Mouse (Mus musculus) small intestine, adult 2 months (tissue): ENCODE measurements around the gene Klb. TPM values are rescaled to one million over a fixed set of nuclear protein-coding genes. Genes with fewer than 3 reads are reported as not detected.

ENCODE experiments used
- H3K27ac ChIP-seq: fragments of 200-500 bp; 2 replicates; pipeline ENCODE4 v1.5.1; 2012; ENCODE audit warnings: low read depth, low read length, control low read depth, inconsistent platforms; ENCODE audit not compliant: insufficient read depth
- H3K27me3 ChIP-seq: fragments of 200-500 bp; 2 replicates; pipeline ENCODE4 v1.6.1; 2012; ENCODE audit warnings: mild to moderate bottlenecking, moderate library complexity, low read length, inconsistent platforms; ENCODE audit not compliant: control insufficient read depth, insufficient read depth
- H3K36me3 ChIP-seq: fragments of 200-500 bp; 2 replicates; pipeline ENCODE4 v1.6.1; 2012; ENCODE audit warnings: mild to moderate bottlenecking, low read length, control low read depth, inconsistent platforms; ENCODE audit not compliant: control insufficient read depth, insufficient read depth
- H3K4me1 ChIP-seq: fragments of 200-500 bp; 2 replicates; pipeline ENCODE4 v1.6.1; 2012; ENCODE audit warnings: low read length, inconsistent platforms, mixed read lengths; ENCODE audit not compliant: control insufficient read depth, insufficient read depth, insufficient read length
- H3K4me3 ChIP-seq: fragments of 200-500 bp; 2 replicates; pipeline ENCODE4 v1.5.1; 2012; ENCODE audit warnings: low read depth, mild to moderate bottlenecking, control low read depth, inconsistent platforms, low read length, moderate library complexity
- CTCF ChIP-seq: fragments of 200-500 bp; IDR thresholded peaks from 2 replicates; pipeline ENCODE4 v1.5.1; 2012; ENCODE audit warnings: low read depth, mild to moderate bottlenecking, control low read depth, inconsistent platforms, low read length, moderate library complexity, mixed read lengths; ENCODE audit not compliant: insufficient replicate concordance, insufficient read length; ENCODE audit errors: extremely low read depth
- POLR2A ChIP-seq: fragments of 200-500 bp; IDR thresholded peaks from 2 replicates; pipeline ENCODE4 v1.6.1; 2012; ENCODE audit warnings: low read depth, mild to moderate bottlenecking, control low read depth, inconsistent platforms, low read length, moderate library complexity
- WGBS: fragments of 180-500 bp; shearing (Covaris S2); methylation state at CpG from one replicate; pipeline ENCODE4 v1.1.7; 2018; 5-methylcytosine and 5-hydroxymethylcytosine counted together
- polyA plus RNA-seq: library from polyadenylated mRNA; depleted of rRNA; stranded (reverse); fragments of >200 nt; gene quantifications from 2 replicates; pipeline ENCODE4 v1.2.3, GENCODE M21; 2012

Klb gene
- polyA plus RNA-seq, 1 experiment = 0.22 TPM

GRCm38 (mm10) chr5:65324271-65324670 lies 23.8 kb upstream of the Klb start:
- Histone ChIP-seq H3K36me3 (peaks cover under 1% of the 10 kb centered on the region), H3K4me3 (no peak overlapping the region), H3K27ac (no peak overlapping the region), H3K27me3 (no peaks in the 10 kb centered on the region), H3K4me1 (no peaks in the 10 kb centered on the region; the same call in 1 of the 2 replicates)
- no peak for TF ChIP-seq CTCF
- no peak for TF ChIP-seq POLR2A
- WGBS = 60% methylated on average over 3 of the region's 3 CpGs

GRCm38 (mm10) chr5:65324758-65325355 lies 23.3 kb upstream of the Klb start:
- H3K36me3 ChIP-seq = no peaks in the 10 kb centered on the region
- 56% methylated on average over 3 of the region's 3 CpGs for WGBS
- H3K27ac ChIP-seq = no peak overlapping the region
- no peaks in the 10 kb centered on the region for H3K27me3 ChIP-seq
- H3K4me1 ChIP-seq = no peaks in the 10 kb centered on the region; the same call in 1 of the 2 replicates
- no peak overlapping the region for H3K4me3 ChIP-seq
- TF ChIP-seq POLR2A = no peak
- TF ChIP-seq CTCF = no peak

- TF ChIP-seq POLR2A = no peak
- TF ChIP-seq CTCF = no peak
- H3K36me3 ChIP-seq = no peaks in the 10 kb centered on the region
- H3K27ac ChIP-seq = peak overlapping the region; percentile 77
- H3K4me1 ChIP-seq = no peaks in the 10 kb centered on the region; the same call in 1 of the 2 replicates
- 45% methylated on average over 5 of the region's 5 CpGs for WGBS
- H3K27me3 ChIP-seq = no peaks in the 10 kb centered on the region
- H3K4me3 ChIP-seq = no peak overlapping the region
These were observed 21.9 kb upstream of the Klb start for GRCm38 (mm10) chr5:65326212-65326611.

- Histone ChIP-seq H3K4me1 (no peaks in the 10 kb centered on the region; the same call in 1 of the 2 replicates), H3K27me3 (no peaks in the 10 kb centered on the region), H3K36me3 (no peaks in the 10 kb centered on the region; the same call in 1 of the 2 replicates), H3K27ac (no peak overlapping the region), H3K4me3 (no peak overlapping the region)
- TF ChIP-seq CTCF (no peak), POLR2A (no peak)
- 70% methylated on average over 3 of the region's 3 CpGs for WGBS
These were observed 18.1 kb upstream of the Klb start for GRCm38 (mm10) chr5:65329971-65330370.

- Histone ChIP-seq H3K27me3 (no peaks in the 10 kb centered on the region), H3K36me3 (no peaks in the 10 kb centered on the region; the same call in 1 of the 2 replicates), H3K27ac (no peak overlapping the region), H3K4me3 (peak overlapping the region; percentile 95), H3K4me1 (no peaks in the 10 kb centered on the region)
- 1% methylated on average over 8 of the region's 8 CpGs for WGBS
- no peak for TF ChIP-seq CTCF
- TF ChIP-seq POLR2A = no peak
These were observed 13.3 kb upstream of the Klb start for GRCm38 (mm10) chr5:65334788-65335187.

- no peak; the same call in 1 of the 2 replicates for TF ChIP-seq POLR2A
- TF ChIP-seq CTCF = no peak
- Histone ChIP-seq H3K4me1 (no peaks in the 10 kb centered on the region), H3K36me3 (no peaks in the 10 kb centered on the region; the same call in 1 of the 2 replicates), H3K4me3 (peak within 1 kb of the TSS; percentile 95), H3K27ac (peak within 1 kb of the TSS; percentile 31; the same call in 1 of the 2 replicates), H3K27me3 (no peaks in the 10 kb centered on the region)
- under 1% methylated on average over 65 of the region's 65 CpGs for WGBS
These were observed 12.6 kb upstream of the Klb start, which contains the start of gene Rfc1 for GRCm38 (mm10) chr5:65335298-65336074. Gene Rfc1 (minus strand): TSS chr5:65335670.

GRCm38 (mm10) chr5:65336075-65336355 lies 12.1 kb upstream of the Klb start:
- no peaks in the 10 kb centered on the region for H3K27me3 ChIP-seq
- TF ChIP-seq CTCF (no peak), POLR2A (no peak)
- 14% methylated on average over 4 of the region's 4 CpGs for WGBS
- H3K4me1 ChIP-seq = no peaks in the 10 kb centered on the region
- no peak overlapping the region for H3K27ac ChIP-seq
- no peaks in the 10 kb centered on the region; the same call in 1 of the 2 replicates for H3K36me3 ChIP-seq
- H3K4me3 ChIP-seq = no peak overlapping the region
